Comparison of ENCODE assay signal across 15 mouse cellular contexts in genomic region chr3:19961341-19961740, GRCm38 (mm10).
"Had no signal": no experiment of that assay in that cellular context is flagged by ENCODE, and none has a peak within 500 bp of the region (broad histone marks: within the 10 kb centered on the region; RNA-seq: fewer than 3 reads in every experiment).

No protein-coding gene starts in this region.

- H3K9ac ChIP-seq: lung, embryonic 14.5 days; midbrain, embryonic 12.5 days; neural tube, embryonic 12.5 days; stomach, embryonic 15.5 days had no signal

- H3K4me3 ChIP-seq: midbrain, embryonic 10.5 days; midbrain, embryonic 12.5 days; neural tube, embryonic 12.5 days; stomach, embryonic 15.5 days had no signal

- H3K36me3 ChIP-seq: midbrain, embryonic 10.5 days; midbrain, embryonic 12.5 days; neural tube, embryonic 12.5 days; stomach, embryonic 15.5 days had no signal

- DNase-seq: lung, adult 18-20 months; lung, embryonic 14.5 days; lung, postnatal 10 days; lung, postnatal 4 days; midbrain, embryonic 14.5 days; right cerebral cortex, postnatal 14 days; thymus, adult 2 months; thymus, postnatal 25 days; thymus, postnatal 4 days had no signal

- H3K4me2 ChIP-seq: lung, embryonic 14.5 days; midbrain, embryonic 12.5 days; neural tube, embryonic 12.5 days; stomach, embryonic 15.5 days had no signal

- H3K9me3 ChIP-seq: midbrain, embryonic 10.5 days; midbrain, embryonic 12.5 days; neural tube, embryonic 12.5 days; stomach, embryonic 15.5 days had no signal

- H3K4me1 ChIP-seq: stomach, embryonic 15.5 days had no signal

- H3K27ac ChIP-seq: midbrain, embryonic 10.5 days; midbrain, embryonic 12.5 days; neural tube, embryonic 12.5 days; stomach, embryonic 15.5 days; stomach, postnatal 0 days had no signal

- H3K27me3 ChIP-seq: midbrain, embryonic 12.5 days; neural tube, embryonic 12.5 days; stomach, embryonic 15.5 days had no signal

- ATAC-seq: midbrain, embryonic 16.5 days had no signal
